Mouse (Mus musculus): ENCODE results near the gene Cdon.

- no peak for TF ChIP-seq CTCF (IDR thresholded peaks at IDR 0.05; ENCODE audit: low read depth, low read length)
- TF ChIP-seq POLR2A (IDR thresholded peaks at IDR 0.05; ENCODE audit: extremely low read depth, insufficient read depth, low read length) = no peak
Measured at GRCm38 (mm10) chr9:35546745-35547144, 125.8 kb downstream of the Cdon start.
